18 mouse cellular contexts compared by ENCODE assay signal in the genomic region with DNA sequence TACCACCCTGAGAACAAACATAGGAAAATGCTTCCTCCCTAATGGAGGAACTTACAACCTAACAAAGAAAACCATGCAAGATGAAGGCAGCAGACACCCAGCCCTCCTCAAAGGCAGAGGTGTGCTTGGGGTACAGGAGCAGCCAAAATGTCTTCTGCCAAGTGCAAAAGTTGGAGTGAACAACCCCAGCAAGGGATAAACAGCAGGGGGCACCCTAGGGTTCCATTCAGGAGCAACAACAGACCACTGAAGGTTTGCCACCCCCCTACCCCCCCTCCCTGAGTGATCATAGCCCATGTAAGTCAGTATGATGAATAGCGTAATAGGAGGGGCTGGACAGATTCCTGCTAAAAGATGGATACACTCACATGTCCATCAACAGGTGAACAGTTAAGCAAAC. TPM values are rescaled to one million over a fixed set of nuclear protein-coding genes. Genes with fewer than 3 reads are reported as not detected.
DNase-seq lines count a peak whose midpoint lies in the region; ATAC-seq and TF ChIP-seq lines count a peak whose summit lies in the region.
"Had no signal": no experiment of that assay in that cellular context is flagged by ENCODE, and none has a peak within 500 bp of the region (broad histone marks: within the 10 kb centered on the region; RNA-seq: fewer than 3 reads in every experiment).

No protein-coding gene starts in this region.

- no peak overlapping the region for H3K27ac ChIP-seq in kidney, adult 2 months (ENCODE audit: insufficient read depth, low read depth, low read length)
- H3K27ac ChIP-seq in neural tube, embryonic 13.5 days (replicated peaks): no peak overlapping the region
- H3K27ac ChIP-seq in neural tube, embryonic 15.5 days (replicated peaks): no peak overlapping the region
- H3K27ac ChIP-seq: embryonic facial prominence, embryonic 12.5 days; forebrain, embryonic 10.5 days; hindbrain, postnatal 0 days; kidney, postnatal 0 days had no signal

- no peak overlapping the region for H3K9ac ChIP-seq in neural tube, embryonic 13.5 days
- no peak overlapping the region for H3K9ac ChIP-seq in neural tube, embryonic 15.5 days (replicated peaks)
- H3K9ac ChIP-seq: embryonic facial prominence, embryonic 12.5 days had no signal

- DNase-seq in CD4-positive, CD25-positive, alpha-beta regulatory T cell, adult 2 months (ENCODE audit: low read depth, low spot score): peak; percentile 44
- no peak for DNase-seq in kidney, adult 2 months
- no peak for DNase-seq in kidney, adult 11 months
- DNase-seq in splenic B cell, adult 2 months (ENCODE audit: low read depth, low spot score): peak; percentile 26
- DNase-seq in embryo, embryonic 9.5 days (ENCODE audit: extremely low spot score): no peak
- DNase-seq: cerebellum, postnatal 14 days; heart, adult 11 months; layer of hippocampus, adult 9-11 months; lung, postnatal 14 days; thymus, postnatal 25 days had no signal

- H3K27me3 ChIP-seq in kidney, adult 2 months (replicated peaks; ENCODE audit: control insufficient read depth, insufficient read depth, low read length): no peaks in the 10 kb centered on the region
- no peaks in the 10 kb centered on the region for H3K27me3 ChIP-seq in neural tube, embryonic 13.5 days
- H3K27me3 ChIP-seq in neural tube, embryonic 15.5 days (replicated peaks): no peaks in the 10 kb centered on the region
- H3K27me3 ChIP-seq in splenic B cell, adult 2 months (ENCODE audit: control insufficient read depth, insufficient read depth, low read length, poor library complexity, severe bottlenecking): peaks cover 2% of the 10 kb centered on the region; the same call in 1 of the 2 replicates

- H3K9me3 ChIP-seq in neural tube, embryonic 13.5 days: no peaks in the 10 kb centered on the region
- no peaks in the 10 kb centered on the region for H3K9me3 ChIP-seq in neural tube, embryonic 15.5 days (replicated peaks)
- H3K9me3 ChIP-seq: embryonic facial prominence, embryonic 12.5 days; forebrain, embryonic 10.5 days had no signal

- no peak for TF ChIP-seq POLR2A in kidney, adult 2 months (IDR thresholded peaks at IDR 0.05; ENCODE audit: low read depth, low read length)

- peak overlapping the region; percentile 91 for H3K4me2 ChIP-seq in neural tube, embryonic 13.5 days
- H3K4me2 ChIP-seq in neural tube, embryonic 15.5 days: no peak overlapping the region
- H3K4me2 ChIP-seq: embryonic facial prominence, embryonic 12.5 days; liver, embryonic 11.5 days had no signal

- TF ChIP-seq CTCF in kidney, adult 2 months (conservative IDR thresholded peaks at IDR 0.05; ENCODE audit: insufficient read depth, insufficient read length, low read depth, low read length): 0 out of 2 replicates have a peak, but pooled peaks have one; percentile 21

- 100% methylated on average over 1 of the region's 1 CpGs for WGBS in kidney, adult 2 months
- WGBS in neural tube, embryonic 13.5 days: 93% methylated on average over 1 of the region's 1 CpGs
- 94% methylated on average over 1 of the region's 1 CpGs for WGBS in neural tube, embryonic 15.5 days

- no peak overlapping the region for H3K4me3 ChIP-seq in kidney, adult 2 months (ENCODE audit: insufficient read depth, low read depth, low read length)
- no peak overlapping the region for H3K4me3 ChIP-seq in neural tube, embryonic 13.5 days
- H3K4me3 ChIP-seq in neural tube, embryonic 15.5 days (replicated peaks): no peak overlapping the region
- H3K4me3 ChIP-seq: embryonic facial prominence, embryonic 12.5 days had no signal

- no peaks in the 10 kb centered on the region for H3K36me3 ChIP-seq in kidney, adult 2 months (ENCODE audit: control insufficient read depth, insufficient read depth, low read length)
- no peaks in the 10 kb centered on the region for H3K36me3 ChIP-seq in neural tube, embryonic 13.5 days
- no peaks in the 10 kb centered on the region for H3K36me3 ChIP-seq in neural tube, embryonic 15.5 days
- no peaks in the 10 kb centered on the region for H3K36me3 ChIP-seq in splenic B cell, adult 2 months (ENCODE audit: control insufficient read depth, insufficient read depth, low read length, poor library complexity, severe bottlenecking)
- H3K36me3 ChIP-seq: embryonic facial prominence, embryonic 12.5 days had no signal

- ATAC-seq in CD4-positive, CD25-positive, alpha-beta regulatory T cell, adult 4 months: no peak
- no peak for ATAC-seq in neural tube, embryonic 13.5 days (ENCODE audit: low read depth)
- ATAC-seq in neural tube, embryonic 15.5 days (ENCODE audit: low FRiP score): no peak
- ATAC-seq: hindbrain, postnatal 0 days had no signal

- no peaks in the 10 kb centered on the region for H3K4me1 ChIP-seq in kidney, adult 2 months (ENCODE audit: control insufficient read depth, insufficient read depth, low read length)
- H3K4me1 ChIP-seq in neural tube, embryonic 13.5 days (replicated peaks): peaks cover 76% of the 10 kb centered on the region
- peaks cover 76% of the 10 kb centered on the region for H3K4me1 ChIP-seq in neural tube, embryonic 15.5 days

RNA-seq across cellular contexts. Expression of gene Phf21b, which starts 5.5 kb away (rescaled TPM):
- polyA plus RNA-seq in CD4-positive, CD25-positive, alpha-beta regulatory T cell, adult 4 months (2017; shearing (Covaris generic)): 1 to 10 TPM in 1 of 2 experiments, under 1 TPM in 1; 0.96 to 1.9 TPM
- 3.6 and 4.7 TPM in 2 replicates for polyA plus RNA-seq in kidney, adult 2 months (2012; rRNA removed)
- 11.5 and 12.6 TPM in 2 replicates for polyA plus RNA-seq in neural tube, embryonic 13.5 days (2015; fragmentation: Nextera tagmentation; extraction: Ambion mirVana)
- polyA plus RNA-seq in neural tube, embryonic 15.5 days (2015; fragmentation: Nextera tagmentation; extraction: Ambion mirVana): 2.6 and 3.3 TPM in 2 replicates

Comparison
In these comparisons a context has a peak if more than half of its experiments do, and no peak if none do; other contexts are left out.
1. DNase-seq: peak in CD4-positive, CD25-positive, alpha-beta regulatory T cell, adult 2 months (single experiment) and splenic B cell, adult 2 months (single experiment); none in kidney, adult 2 months (single experiment), kidney, adult 11 months (single experiment) and embryo, embryonic 9.5 days (single experiment).